Mouse (Mus musculus): ENCODE data around the gene Cebpg. TPM values are rescaled to one million over a fixed set of nuclear protein-coding genes. Genes with fewer than 3 reads are reported as not detected.

Cebpg gene
- polyA plus RNA-seq, 1 experiment from 2014 or later, result 24.2 TPM

- Histone ChIP-seq H3K9me3 (replicated peaks; ENCODE audit: control insufficient read depth, low read length, poor library complexity, severe bottlenecking) (no peaks in the 10 kb centered on the region), H3K4me1 (ENCODE audit: control insufficient read depth, insufficient read depth, low read length) (peaks cover 6% of the 10 kb centered on the region), H3K27ac (ENCODE audit: low read length) (no peak overlapping the region), H3K4me2 (ENCODE audit: low read length) (no peak overlapping the region), H3K4me3 (ENCODE audit: low read depth, low read length) (no peak overlapping the region), H3K27me3 (ENCODE audit: control insufficient read depth, insufficient read depth, low read depth, low read length) (no peaks in the 10 kb centered on the region), H3K36me3 (ENCODE audit: control insufficient read depth, insufficient read depth, low read length) (no peaks in the 10 kb centered on the region), H3K9ac (ENCODE audit: low read depth, low read length) (no peak overlapping the region)
- 79% methylated on average over 3 of the region's 3 CpGs for WGBS
- no peak for ATAC-seq
Observed at GRCm38 (mm10) chr7:35029648-35030047, 26.7 kb downstream of the Cebpg start.

- Histone ChIP-seq H3K4me2 (ENCODE audit: low read length) (no peak overlapping the region), H3K9me3 (replicated peaks; ENCODE audit: control insufficient read depth, low read length, poor library complexity, severe bottlenecking) (no peaks in the 10 kb centered on the region), H3K27me3 (ENCODE audit: control insufficient read depth, insufficient read depth, low read depth, low read length) (no peaks in the 10 kb centered on the region), H3K36me3 (ENCODE audit: control insufficient read depth, insufficient read depth, low read length) (no peaks in the 10 kb centered on the region), H3K9ac (ENCODE audit: low read depth, low read length) (no peak overlapping the region), H3K4me1 (ENCODE audit: control insufficient read depth, insufficient read depth, low read length) (peaks cover 6% of the 10 kb centered on the region), H3K27ac (ENCODE audit: low read length) (no peak overlapping the region), H3K4me3 (ENCODE audit: low read depth, low read length) (no peak overlapping the region)
- no peak for ATAC-seq
- 86% methylated on average over 5 of the region's 5 CpGs for WGBS
Observed at GRCm38 (mm10) chr7:35029228-35029627, 27.1 kb downstream of the Cebpg start.

- WGBS, result 85% methylated on average over 16 of the region's 16 CpGs
Observed at GRCm38 (mm10) chr7:35028559-35028958, 27.8 kb downstream of the Cebpg start.

GRCm38 (mm10) chr7:35027801-35028420, 28.5 kb downstream of the Cebpg start:
- Histone ChIP-seq H3K27ac (ENCODE audit: low read length) (0 out of 2 replicates have a peak overlapping the region, but pooled peaks have one; percentile 11), H3K4me1 (ENCODE audit: control insufficient read depth, insufficient read depth, low read length) (peaks cover 6% of the 10 kb centered on the region), H3K4me2 (ENCODE audit: low read length) (no peak overlapping the region), H3K4me3 (ENCODE audit: low read depth, low read length) (no peak overlapping the region), H3K9me3 (replicated peaks; ENCODE audit: control insufficient read depth, low read length, poor library complexity, severe bottlenecking) (no peaks in the 10 kb centered on the region), H3K36me3 (ENCODE audit: control insufficient read depth, insufficient read depth, low read length) (no peaks in the 10 kb centered on the region), H3K27me3 (ENCODE audit: control insufficient read depth, insufficient read depth, low read depth, low read length) (no peaks in the 10 kb centered on the region), H3K9ac (ENCODE audit: low read depth, low read length) (0 out of 2 replicates have a peak overlapping the region, but pooled peaks have one; percentile 25)
- 70% methylated on average over 9 of the region's 9 CpGs for WGBS
- ATAC-seq, result no peak

More at GRCm38 (mm10) chr7:35028559-35028958, 27.8 kb downstream of the Cebpg start:
- no peak overlapping the region for H3K9ac ChIP-seq (ENCODE audit: low read depth, low read length)
- no peak overlapping the region for H3K4me2 ChIP-seq (ENCODE audit: low read length)
- H3K9me3 ChIP-seq (replicated peaks; ENCODE audit: control insufficient read depth, low read length, poor library complexity, severe bottlenecking), result no peaks in the 10 kb centered on the region
- no peak overlapping the region for H3K27ac ChIP-seq (ENCODE audit: low read length)
- no peaks in the 10 kb centered on the region for H3K27me3 ChIP-seq (ENCODE audit: control insufficient read depth, insufficient read depth, low read depth, low read length)
- no peak overlapping the region for H3K4me3 ChIP-seq (ENCODE audit: low read depth, low read length)
- no peaks in the 10 kb centered on the region for H3K36me3 ChIP-seq (ENCODE audit: control insufficient read depth, insufficient read depth, low read length)
- peaks cover 6% of the 10 kb centered on the region for H3K4me1 ChIP-seq (ENCODE audit: control insufficient read depth, insufficient read depth, low read length)
- no peak for ATAC-seq

GRCm38 (mm10) chr7:35026838-35027291, 29.5 kb downstream of the Cebpg start:
- Histone ChIP-seq H3K4me3 (ENCODE audit: low read depth, low read length) (no peak overlapping the region), H3K36me3 (ENCODE audit: control insufficient read depth, insufficient read depth, low read length) (no peaks in the 10 kb centered on the region), H3K4me1 (ENCODE audit: control insufficient read depth, insufficient read depth, low read length) (peaks cover 6% of the 10 kb centered on the region), H3K9me3 (replicated peaks; ENCODE audit: control insufficient read depth, low read length, poor library complexity, severe bottlenecking) (no peaks in the 10 kb centered on the region), H3K9ac (ENCODE audit: low read depth, low read length) (no peak overlapping the region), H3K4me2 (ENCODE audit: low read length) (no peak overlapping the region), H3K27ac (ENCODE audit: low read length) (no peak overlapping the region), H3K27me3 (ENCODE audit: control insufficient read depth, insufficient read depth, low read depth, low read length) (no peaks in the 10 kb centered on the region)
- ATAC-seq, result no peak
- 78% methylated on average over 3 of the region's 3 CpGs for WGBS

GRCm38 (mm10) chr7:35026276-35026630, 30.1 kb downstream of the Cebpg start:
- Histone ChIP-seq H3K9ac (ENCODE audit: low read depth, low read length) (no peak overlapping the region), H3K4me2 (ENCODE audit: low read length) (no peak overlapping the region), H3K4me1 (ENCODE audit: control insufficient read depth, insufficient read depth, low read length) (peaks cover 6% of the 10 kb centered on the region), H3K27ac (ENCODE audit: low read length) (no peak overlapping the region), H3K9me3 (replicated peaks; ENCODE audit: control insufficient read depth, low read length, poor library complexity, severe bottlenecking) (no peaks in the 10 kb centered on the region), H3K27me3 (ENCODE audit: control insufficient read depth, insufficient read depth, low read depth, low read length) (no peaks in the 10 kb centered on the region), H3K36me3 (ENCODE audit: control insufficient read depth, insufficient read depth, low read length) (no peaks in the 10 kb centered on the region), H3K4me3 (ENCODE audit: low read depth, low read length) (no peak overlapping the region)
- no peak for ATAC-seq
- 81% methylated on average over 4 of the region's 4 CpGs for WGBS

GRCm38 (mm10) chr7:35025409-35026275, 30.7 kb downstream of the Cebpg start:
- peak; percentile 72 for ATAC-seq
- no peaks in the 10 kb centered on the region for H3K27me3 ChIP-seq (ENCODE audit: control insufficient read depth, insufficient read depth, low read depth, low read length)
- 43% methylated on average over 5 of the region's 5 CpGs for WGBS
- no peak overlapping the region for H3K27ac ChIP-seq (ENCODE audit: low read length)
- H3K4me2 ChIP-seq (ENCODE audit: low read length), result no peak overlapping the region
- H3K4me3 ChIP-seq (ENCODE audit: low read depth, low read length), result no peak overlapping the region
- H3K4me1 ChIP-seq (ENCODE audit: control insufficient read depth, insufficient read depth, low read length), result peaks cover 6% of the 10 kb centered on the region
- no peak overlapping the region for H3K9ac ChIP-seq (ENCODE audit: low read depth, low read length)
- H3K36me3 ChIP-seq (ENCODE audit: control insufficient read depth, insufficient read depth, low read length), result no peaks in the 10 kb centered on the region
- H3K9me3 ChIP-seq (replicated peaks; ENCODE audit: control insufficient read depth, low read length, poor library complexity, severe bottlenecking), result no peaks in the 10 kb centered on the region

GRCm38 (mm10) chr7:35024426-35024825, 31.9 kb downstream of the Cebpg start:
- no peak overlapping the region for H3K4me3 ChIP-seq (ENCODE audit: low read depth, low read length)
- no peaks in the 10 kb centered on the region for H3K9me3 ChIP-seq (replicated peaks; ENCODE audit: control insufficient read depth, low read length, poor library complexity, severe bottlenecking)
- H3K9ac ChIP-seq (ENCODE audit: low read depth, low read length), result no peak overlapping the region
- H3K4me2 ChIP-seq (ENCODE audit: low read length), result no peak overlapping the region
- ATAC-seq, result no peak
- H3K4me1 ChIP-seq (ENCODE audit: control insufficient read depth, insufficient read depth, low read length), result peaks cover 6% of the 10 kb centered on the region
- no peaks in the 10 kb centered on the region for H3K36me3 ChIP-seq (ENCODE audit: control insufficient read depth, insufficient read depth, low read length)
- WGBS, result 100% methylated on average over 1 of the region's 1 CpGs
- H3K27ac ChIP-seq (ENCODE audit: low read length), result no peak overlapping the region
- no peaks in the 10 kb centered on the region for H3K27me3 ChIP-seq (ENCODE audit: control insufficient read depth, insufficient read depth, low read depth, low read length)

GRCm38 (mm10) chr7:35023251-35023650, 33.1 kb downstream of the Cebpg start:
- peaks cover 6% of the 10 kb centered on the region for H3K4me1 ChIP-seq (ENCODE audit: control insufficient read depth, insufficient read depth, low read length)
- WGBS, result 85% methylated on average over 4 of the region's 4 CpGs
- ATAC-seq, result no peak

More at GRCm38 (mm10) chr7:35023251-35023650, 33.1 kb downstream of the Cebpg start:
- H3K36me3 ChIP-seq (ENCODE audit: control insufficient read depth, insufficient read depth, low read length), result no peaks in the 10 kb centered on the region
- H3K27ac ChIP-seq (ENCODE audit: low read length), result no peak overlapping the region
- H3K4me3 ChIP-seq (ENCODE audit: low read depth, low read length), result no peak overlapping the region
- no peaks in the 10 kb centered on the region for H3K27me3 ChIP-seq (ENCODE audit: control insufficient read depth, insufficient read depth, low read depth, low read length)
- H3K9ac ChIP-seq (ENCODE audit: low read depth, low read length), result no peak overlapping the region
- no peak overlapping the region for H3K4me2 ChIP-seq (ENCODE audit: low read length)
- no peaks in the 10 kb centered on the region for H3K9me3 ChIP-seq (replicated peaks; ENCODE audit: control insufficient read depth, low read length, poor library complexity, severe bottlenecking)

All from midbrain, embryonic 16.5 days (tissue).